Mouse (Mus musculus) A20 (cell line): ENCODE results near the gene Them7.

ENCODE experiments used
- DNase-seq: peaks from one replicate; pipeline ENCODE4 v3.0.0-alpha.2; 2011; ENCODE audit warnings: low read depth, low spot score

Gene Them7

DNA sequence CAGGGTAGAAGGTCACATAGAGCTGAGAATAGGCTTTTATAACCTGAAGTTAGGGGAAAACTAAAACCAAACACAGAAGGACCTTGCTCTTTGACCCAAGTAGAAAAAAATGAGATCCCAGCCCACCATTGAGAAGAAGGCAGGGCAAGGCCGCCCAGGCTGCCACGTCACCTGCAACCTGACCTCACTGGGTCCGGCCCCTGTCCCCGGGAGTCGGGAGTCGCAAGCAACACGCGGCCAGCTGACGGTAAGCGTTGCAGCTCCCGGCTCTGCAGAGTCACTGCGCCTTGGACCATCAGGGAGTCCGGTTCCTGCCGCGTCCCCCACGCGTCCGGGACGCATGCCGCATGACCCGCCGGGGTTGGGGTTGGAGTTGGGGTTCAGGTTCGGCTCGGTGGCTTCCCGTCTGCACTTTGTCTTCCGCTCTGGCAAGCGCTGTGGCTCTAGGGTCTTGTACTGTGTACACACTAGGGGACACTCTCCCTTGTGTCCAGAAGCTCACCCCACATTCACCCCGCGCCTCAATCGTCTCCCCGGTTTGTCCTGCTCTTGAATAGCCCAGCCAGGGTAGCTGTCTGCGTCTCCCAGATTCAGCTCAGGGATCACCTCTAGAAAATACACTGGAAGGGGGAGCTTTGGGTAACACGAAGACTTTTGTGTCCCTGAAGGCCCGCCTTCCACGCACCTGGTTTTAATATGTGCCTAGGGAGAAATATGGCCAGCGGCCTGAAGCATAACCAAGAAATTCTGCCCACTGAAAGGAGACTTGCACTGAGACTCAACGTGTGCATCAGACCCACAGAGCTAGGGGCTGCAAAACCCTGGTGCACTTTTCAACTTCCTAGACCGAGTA is at the start of gene Them7:
Gene Them7 (plus strand): TSS at position 187 of the 853 bp plus-strand sequence.
- no peak for DNase-seq

DNA sequence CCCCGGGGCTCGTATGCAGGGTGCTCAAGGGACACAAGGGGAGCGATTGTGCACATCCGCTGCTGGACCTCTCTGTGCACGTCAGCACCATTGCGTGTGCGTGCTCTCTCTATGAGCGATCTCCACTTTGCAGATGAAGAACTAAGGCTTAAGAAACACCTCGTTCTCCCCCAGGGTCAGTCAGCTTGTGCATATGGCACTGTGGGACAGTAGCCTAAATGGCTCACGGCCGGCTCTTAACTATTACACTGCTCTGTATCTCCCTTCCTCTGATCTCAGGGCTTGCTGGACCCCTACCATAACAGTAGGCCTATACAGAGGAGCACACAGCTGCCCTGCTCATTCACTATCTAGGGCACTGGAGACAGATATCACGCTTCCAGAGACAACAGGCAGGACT is 45.2 kb upstream of the Them7 start:
- no peak for DNase-seq

DNA sequence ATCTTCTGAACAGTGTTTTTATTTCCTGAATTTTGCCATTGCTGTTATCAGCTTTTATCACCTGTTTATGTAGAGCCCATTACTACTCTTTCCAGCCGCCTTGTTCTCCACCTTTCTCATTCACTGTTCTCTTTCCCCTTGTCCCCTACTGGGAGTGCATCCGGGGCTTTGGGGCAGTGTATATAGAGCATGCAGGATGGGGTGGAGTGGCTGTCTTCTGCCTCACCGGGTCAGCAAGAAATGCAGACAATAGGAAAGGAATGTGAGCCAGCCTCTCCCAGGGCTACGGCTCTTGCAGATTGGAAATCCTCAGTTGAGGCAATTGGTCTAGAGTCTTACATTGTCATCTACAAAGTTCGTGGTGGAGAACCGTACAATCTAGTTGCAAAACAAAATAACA is 41.6 kb upstream of the Them7 start:
- no peak for DNase-seq

DNA sequence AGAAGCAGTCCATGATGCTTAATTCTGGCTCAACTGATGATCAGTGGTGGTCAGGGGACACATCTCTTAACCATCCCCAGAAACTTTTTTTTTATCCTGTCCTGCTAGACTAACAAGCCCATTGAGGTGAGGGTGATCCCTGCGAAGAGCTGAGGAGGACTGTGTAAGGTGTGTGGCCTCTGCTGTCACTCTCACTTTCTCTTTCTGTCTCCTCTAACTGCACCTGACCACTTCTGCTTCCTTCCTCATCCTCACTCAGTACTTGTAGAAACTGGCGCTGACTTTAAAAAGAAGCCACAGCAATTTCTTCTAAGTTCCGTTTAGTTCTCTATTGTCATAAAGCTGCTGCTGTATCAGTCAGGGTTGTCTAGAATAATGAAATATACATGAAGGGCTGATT is 39.0 kb upstream of the Them7 start:
- peak; percentile 16 for DNase-seq

DNA sequence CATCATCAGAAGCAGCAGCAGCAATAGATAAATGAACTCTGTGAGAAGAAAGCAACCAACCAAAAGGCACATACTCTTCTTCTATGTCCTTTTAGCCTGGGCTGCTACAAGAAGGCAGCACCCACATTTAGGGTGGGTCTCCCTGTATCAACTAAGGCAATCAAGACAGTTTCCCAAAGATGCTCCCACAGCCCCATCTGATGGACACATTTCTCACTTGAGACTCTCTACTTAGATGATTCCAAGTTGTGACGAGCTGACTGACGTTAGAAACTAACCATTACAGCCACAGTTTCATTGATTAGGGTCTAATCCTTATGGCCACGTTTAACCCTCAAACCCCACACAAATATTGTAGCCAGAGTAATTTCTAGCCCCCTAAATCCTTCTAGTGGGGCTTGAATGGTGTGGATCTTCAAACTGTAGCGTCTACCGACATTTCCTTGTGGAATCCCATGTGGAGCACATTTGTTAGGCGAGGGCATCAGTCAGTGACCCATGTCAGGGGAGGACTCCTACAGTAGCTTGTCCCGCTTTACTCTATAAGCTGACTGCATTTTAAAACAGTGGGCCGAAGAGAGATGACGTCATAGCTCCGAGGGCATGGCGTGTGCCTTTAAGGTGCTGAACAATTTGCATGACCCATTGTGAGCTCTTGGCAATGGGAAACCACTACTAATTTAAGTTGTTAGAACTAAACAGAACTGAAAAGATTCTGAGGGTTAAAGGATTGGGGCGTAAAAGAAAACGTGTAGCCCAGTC is 38.2 kb upstream of the Them7 start:
- no peak for DNase-seq

DNA sequence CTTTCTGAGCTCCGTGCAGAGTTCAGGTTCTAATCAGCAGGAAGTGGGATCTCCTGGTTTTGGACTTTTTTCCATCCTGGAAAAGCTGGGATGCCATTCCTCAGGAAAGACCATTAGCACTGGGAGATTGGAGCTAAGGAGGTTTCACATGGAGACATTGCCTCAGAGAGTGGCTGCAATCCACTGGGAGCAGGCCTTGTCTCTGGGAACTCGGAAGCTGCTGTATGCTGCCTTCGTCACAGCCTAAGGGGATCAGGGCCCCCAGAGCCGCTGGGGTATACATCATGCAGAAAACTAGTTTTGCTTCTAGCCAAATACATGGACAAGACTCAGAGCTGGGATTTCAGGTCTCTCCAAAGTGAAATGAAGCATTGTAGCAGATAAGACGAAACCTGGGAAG is 37.5 kb upstream of the Them7 start:
- no peak for DNase-seq

DNA sequence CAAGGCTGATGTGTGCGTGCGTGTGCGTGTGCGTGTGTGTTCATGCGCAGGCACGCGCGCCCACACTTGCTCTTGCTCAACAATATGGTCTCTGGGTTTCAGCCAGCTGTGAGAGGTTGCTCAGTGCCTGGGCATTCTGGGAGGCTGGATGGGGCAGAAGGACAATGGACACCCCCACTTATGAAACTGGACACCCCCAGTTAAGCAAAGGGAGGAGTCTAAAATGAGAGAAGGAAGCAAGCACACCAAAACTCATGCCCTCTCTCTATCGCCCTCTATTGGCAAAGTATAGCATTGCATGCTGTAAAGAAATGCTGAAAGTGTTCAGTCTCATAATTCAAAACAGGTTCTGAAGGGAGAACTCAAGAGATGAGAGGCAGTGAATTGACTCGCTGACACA is 35.9 kb upstream of the Them7 start:
- DNase-seq, result peak; percentile 48

DNA sequence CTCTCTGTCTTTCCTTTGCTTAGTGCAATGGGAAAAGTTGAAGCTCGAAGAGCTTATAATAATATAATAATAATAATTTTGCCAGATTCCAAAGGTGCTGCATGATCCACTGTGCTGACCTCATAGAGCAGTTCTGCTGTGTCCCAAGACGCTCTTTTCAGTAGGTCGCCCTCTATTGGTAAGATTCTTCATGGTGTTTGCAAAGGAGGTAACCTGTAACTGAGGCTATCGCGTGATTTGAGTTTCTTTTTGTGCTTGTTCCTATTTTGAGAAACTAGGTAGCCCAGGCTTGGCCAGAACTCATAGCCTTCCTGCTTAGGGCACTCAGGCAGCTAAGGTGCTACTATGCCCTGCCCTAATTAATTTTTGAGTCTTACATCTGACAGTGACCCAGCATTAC is 34.8 kb upstream of the Them7 start:
- peak; percentile 64 for DNase-seq

DNA sequence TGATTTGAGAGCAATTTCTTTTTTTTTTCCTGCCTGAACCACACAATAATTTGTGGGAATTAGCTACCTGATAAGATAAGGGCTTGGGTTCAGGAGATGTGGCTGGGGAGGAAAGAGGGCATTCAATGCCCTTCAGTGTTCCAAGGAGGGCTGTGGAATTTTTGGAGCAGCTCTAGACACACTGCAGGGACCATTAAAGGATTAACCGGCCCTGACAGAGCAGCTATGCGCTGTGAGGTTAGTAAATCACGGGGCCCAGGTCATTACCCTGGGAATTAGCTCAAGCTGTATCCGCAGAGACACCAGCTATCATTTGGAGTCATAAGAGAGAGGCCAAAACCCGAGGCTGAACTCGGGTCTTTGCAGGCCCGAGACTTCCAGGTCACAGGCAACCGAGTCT is 24.0 kb upstream of the Them7 start:
- DNase-seq, result no peak

DNA sequence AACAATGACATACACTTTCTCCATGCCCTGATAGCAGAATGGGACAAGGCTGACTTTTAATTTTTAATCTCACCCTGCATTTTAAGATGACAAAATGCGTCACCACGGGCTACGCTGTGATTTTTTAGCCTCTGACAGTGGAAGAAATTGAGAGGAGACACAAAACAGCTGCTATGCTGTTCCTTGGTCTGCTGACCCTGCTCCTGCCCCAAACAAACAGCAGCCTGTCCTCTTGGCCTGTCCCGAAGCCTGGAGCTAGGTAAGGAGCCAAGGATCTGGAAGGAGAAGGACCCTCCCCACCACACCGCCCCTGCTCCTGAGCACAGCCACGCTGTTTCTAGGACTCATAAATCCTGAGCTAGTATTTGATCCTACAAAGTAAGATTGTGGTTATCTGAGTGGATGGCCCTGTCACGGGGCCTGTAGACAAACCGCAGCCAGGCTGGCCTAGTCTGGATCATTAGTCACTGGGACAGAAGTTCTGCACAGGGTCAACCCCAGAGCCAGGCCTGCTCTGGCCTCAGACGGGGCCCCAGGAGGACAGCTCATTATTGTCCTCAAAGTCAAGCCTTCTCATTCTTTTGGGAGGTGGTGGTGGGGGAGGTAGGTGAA is 17.5 kb upstream of the Them7 start:
- DNase-seq, result no peak

DNA sequence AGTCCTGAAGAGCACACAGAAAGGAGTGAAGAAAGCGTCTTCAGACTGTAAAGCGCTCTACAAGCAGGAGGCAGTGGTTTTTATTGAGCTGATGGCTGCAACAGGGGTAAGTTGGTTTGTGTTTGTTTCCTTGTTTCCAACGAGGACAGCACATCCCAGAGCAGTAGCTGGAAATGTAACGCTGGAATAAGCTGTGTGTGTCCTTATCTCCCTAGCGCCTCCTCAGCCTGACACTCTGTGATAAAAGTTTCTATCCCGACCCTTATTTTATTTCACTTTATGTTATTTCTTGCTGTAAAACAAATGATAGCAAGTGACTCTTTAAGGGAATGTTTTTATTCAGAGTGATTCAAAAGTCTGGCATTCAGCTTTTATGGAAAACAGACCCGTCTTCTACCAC is 11.3 kb upstream of the Them7 start:
- DNase-seq, result no peak

DNA sequence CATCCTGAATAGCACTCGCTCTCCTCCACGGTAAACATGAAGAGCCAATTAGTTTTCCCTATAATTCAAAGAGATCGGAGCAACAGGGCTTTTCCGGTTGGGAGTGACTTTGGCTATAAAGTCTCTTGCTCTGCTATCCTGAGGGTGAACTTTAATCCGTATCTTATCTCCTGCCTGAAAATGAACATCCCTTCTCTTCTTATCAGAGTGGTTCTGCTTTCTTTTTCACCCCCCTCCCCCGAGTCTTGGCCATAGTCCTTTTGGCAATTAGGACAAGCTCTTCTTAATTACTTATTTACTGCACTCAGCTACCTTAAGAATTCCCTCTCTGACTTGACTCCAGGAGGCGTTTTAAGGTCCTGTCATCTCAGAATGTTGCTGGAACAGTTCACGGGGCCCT is 8.2 kb upstream of the Them7 start:
- no peak for DNase-seq

DNA sequence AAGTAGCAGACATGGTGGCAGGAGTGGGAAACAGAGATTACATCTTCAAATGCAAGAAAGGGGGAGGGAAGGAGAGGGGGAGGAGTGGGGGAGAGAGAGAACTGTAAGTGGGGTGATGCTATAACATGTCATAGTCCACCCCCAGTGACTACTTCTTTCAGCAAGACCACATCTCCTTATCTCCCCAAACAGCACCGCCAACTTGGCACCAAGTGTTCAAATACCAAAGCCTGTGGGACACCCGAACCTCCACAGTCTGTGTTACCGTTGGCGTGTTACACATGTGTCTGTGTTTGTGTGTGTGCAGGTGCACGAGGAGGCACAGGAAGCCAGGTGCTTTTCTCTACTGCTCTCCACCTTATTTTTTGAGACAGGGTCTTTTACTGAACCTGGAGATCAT is 4.9 kb upstream of the Them7 start:
- DNase-seq, result no peak

DNA sequence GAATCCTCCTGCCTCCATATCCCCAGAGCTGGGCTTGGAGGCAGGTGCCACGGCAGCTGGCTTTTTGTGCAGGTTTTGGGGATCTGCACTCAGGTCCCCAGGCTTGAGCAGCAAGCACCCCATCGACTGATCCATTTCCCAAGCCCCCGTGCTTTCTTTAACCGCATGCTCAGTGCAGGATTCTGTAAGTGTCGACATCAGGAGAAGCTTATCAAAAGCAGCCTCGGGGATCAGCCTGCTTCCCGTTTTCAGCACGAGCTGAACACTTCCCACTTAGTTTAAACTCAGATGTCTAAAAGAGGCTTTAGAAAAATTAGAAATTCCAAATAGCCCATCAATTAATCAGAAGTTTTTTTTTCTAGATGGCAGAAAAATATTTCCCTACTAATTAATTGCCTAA is 4.5 kb upstream of the Them7 start:
- DNase-seq, result no peak

DNA sequence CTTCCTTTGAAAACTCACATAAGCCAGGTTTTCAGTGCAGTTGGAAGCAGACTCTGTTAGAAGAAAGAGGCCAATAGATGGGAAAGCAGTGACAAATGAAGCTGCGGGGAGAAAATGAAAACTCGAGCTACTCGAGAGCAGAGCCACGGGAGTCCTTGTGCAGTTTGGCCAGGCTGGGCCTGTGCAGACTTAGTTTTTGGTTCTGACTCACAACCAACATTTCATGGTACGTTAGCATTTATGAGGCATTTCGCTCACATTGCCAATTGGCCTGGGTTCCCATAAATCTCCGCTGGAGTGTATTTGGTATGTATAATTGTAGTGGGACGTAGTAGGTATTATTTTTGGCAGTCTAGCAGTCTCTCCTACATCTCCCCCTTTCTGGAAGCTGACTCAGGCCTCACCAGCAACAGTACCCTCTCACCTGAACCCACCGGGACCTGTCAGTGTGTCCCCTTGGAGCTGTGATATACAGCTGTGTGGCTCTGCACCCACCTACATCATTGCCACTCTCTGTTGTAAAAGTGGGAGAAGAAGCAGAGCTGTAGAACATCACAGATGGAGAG is 3.3 kb upstream of the Them7 start:
- DNase-seq, result no peak

DNA sequence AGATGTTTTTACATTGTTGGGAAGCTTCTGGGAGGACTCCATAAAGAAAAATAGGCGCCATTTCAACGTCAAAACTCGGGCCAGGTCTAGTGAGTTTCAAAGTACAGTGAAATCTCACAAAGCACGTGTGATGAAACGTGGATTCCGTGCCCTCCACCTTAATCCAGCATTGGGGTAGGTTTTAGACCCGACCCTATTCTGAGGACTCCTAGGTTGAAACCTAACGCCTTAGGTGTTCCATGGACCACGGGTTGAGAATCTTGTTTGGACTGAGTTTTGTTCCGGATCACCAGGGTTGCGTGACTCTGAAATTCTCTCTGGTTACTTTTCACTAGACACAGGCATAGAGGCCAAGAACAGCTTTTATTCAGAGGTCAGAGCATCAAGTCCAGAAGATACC is 514 bp upstream of the Them7 start:
- no peak for DNase-seq

DNA sequence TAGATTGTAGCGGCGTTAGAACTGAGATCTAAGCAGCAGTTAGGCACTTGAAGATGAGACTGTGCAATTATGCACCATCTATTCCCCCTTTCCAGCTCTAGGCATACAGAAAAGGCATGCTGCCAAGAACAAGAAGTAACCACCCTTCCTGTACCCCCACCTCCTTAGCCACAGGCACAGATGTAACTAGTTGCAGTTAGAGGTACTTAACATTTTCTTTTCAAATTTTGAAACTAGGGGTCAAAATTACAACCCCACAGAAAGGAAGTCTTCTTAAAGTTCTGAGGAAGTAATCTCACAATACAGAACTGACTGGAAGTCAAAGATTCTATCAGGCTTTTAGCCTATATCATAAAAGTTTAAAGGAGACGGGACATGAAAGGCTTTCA is 861 bp downstream of the Them7 start:
- DNase-seq, result no peak

DNA sequence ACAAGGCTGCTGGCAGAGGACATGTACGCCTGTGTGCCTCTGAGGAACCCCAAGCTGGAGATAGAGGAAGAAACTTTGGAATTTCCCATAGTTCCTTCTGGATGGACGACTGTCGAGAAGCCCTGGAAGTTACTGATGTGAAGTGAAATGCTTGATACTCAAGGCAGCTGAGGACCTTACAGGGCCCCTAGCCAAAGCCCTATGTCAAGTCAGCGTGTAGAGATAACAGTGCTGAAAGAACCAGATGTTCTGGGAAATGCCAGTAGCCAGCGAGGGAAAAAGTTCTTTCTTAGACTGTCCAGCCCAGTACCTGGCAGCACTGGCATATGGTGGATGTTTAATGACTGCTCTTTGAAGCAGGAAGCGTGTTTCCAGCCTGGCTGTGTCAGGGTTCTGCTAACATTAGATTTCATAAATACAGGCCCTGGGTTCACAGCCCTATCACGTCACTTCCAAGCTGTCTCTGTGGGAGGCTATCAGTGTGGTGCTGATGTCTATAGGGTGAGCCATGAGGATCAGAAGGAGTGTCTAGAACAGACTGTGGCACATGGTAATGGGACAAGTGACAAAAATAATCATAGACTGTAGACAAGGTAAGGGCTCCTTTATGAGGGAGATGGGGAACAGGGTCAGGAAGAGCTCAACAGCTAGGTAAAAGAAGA is 2.3 kb downstream of the Them7 start:
- DNase-seq, result no peak

DNA sequence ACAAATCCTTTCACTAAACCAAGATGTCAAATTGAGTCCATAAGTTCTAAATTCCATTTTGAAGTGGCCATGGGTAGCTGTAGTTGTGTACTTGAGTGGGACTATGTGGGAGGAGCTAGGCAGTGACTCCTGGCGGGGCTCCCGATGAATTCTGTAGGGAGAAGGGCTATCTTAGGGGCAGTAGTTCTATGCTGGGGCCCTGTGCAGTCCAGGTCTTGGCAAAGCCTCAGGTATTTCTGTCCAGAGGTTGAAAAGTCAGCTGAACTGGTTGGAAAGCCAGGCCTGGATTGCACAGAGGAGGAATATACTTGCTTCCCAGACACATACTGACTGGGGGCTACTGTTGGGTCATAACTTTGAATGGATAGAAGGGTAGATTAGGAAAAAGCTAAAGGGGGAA is 4.3 kb downstream of the Them7 start:
- no peak for DNase-seq

DNA sequence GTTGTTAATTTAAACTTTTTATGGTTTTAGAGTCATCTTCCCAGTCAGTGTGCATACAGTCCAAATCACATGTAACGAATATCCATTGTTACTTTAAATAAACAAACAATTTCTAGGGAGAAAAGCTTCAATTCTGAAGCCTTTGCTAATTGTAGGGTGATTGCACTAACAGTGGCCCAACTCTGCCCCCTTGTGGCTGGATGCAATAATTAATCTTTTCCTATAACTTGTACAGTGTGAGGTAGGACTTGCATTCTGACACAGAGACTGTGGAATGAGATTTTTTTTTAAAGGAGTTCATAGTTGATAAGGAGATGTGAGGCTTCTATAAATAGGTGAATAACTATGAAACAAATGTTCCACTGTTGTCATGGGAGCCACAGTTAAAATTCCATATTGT is 6.2 kb downstream of the Them7 start:
- DNase-seq, result peak; percentile 61

DNA sequence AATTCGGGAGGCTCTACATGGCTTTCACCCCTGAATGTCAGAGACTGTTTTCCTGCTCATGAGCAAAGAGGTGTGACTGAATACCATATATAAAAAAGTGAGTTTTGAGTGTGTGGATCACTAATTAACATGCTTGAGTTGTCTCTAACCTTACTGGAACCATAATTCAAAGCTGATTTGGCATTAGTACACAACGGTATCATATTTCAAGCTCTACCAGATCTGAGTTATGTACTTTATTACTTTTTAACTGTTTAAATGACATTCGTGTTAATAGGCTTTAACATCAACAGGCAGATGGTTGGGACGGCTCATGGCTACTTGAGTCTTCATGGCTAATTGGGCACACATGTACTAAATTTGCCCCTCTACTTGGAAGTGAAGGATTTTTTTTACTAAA is 8.3 kb downstream of the Them7 start:
- DNase-seq, result no peak

DNA sequence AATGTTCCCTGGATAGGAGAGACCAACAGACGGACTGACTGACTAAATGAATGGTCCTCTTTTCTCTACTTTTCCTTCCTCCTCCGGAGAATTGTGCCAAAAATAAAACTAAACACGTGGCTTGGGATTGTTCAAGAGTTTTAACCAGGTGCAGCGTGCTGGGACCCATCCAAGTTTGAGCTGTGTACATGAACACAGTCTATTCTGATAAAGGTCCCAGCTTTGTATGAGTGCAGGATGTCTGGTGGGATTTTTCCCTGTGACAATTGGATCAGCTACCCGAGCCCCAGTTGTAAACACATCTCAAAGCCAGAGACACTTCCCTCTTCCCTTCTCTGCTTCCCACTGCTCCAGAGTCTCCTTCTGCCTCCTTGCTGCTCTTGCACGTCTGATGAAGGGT is 10.2 kb downstream of the Them7 start:
- no peak for DNase-seq
